Comparison of ENCODE assay signal across 8 mouse cellular contexts in the genomic region with DNA sequence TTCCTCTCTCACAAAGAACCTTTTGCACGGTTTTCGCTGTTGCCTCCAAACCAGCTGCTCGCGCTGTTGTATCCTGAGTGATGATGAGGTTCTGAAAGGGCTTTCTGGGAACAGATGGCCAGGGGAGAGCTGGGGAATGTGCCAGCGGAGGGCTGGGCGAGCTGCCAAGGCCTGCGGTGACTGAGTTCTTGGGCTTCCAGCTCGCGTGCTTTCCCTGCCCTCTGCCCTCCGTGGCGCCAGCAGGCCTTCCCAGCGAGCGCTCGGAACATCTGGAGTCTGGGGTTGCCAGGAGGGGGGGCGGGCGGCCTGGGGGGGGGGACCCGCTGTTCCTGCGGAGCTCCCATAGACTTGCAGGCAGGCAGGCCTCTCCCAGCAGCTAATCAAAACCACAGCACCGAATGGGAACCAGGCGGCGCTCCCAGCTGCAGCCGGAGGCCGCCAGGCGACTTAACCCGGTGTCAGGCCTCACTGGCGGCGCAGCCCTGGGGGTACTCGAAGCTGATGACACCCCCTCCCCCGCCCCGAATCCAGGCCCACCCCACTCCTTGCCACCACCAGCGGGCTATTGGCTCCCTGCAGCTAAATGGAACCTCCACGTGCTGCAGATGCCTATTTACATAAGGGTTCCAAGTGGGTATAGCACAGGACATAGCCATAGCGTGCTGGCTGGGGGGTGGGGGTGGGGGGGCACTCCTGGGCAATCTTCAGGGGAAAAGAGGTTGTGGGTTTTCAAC. TPM values are rescaled to one million over a fixed set of nuclear protein-coding genes. Genes with fewer than 3 reads are reported as not detected.
DNase-seq lines count a peak whose midpoint lies in the region; ATAC-seq and TF ChIP-seq lines count a peak whose summit lies in the region.

No protein-coding gene starts in this region.

- TF ChIP-seq CTCF in spleen, adult 2 months (IDR thresholded peaks at IDR 0.05; ENCODE audit: extremely low read depth, insufficient read depth, insufficient read length, insufficient replicate concordance), result no peak

- H3K4me1 ChIP-seq in embryonic facial prominence, embryonic 14.5 days (ENCODE audit: control insufficient read depth, insufficient read depth, low read length), result peaks cover 61% of the 10 kb centered on the region
- H3K4me1 ChIP-seq in limb, embryonic 11.5 days (ENCODE audit: control insufficient read depth, insufficient read depth, low read length), result peaks cover 82% of the 10 kb centered on the region
- H3K4me1 ChIP-seq in midbrain, embryonic 14.5 days (ENCODE audit: control insufficient read depth, insufficient read depth, low read length), result peaks cover 52% of the 10 kb centered on the region
- peaks cover 3% of the 10 kb centered on the region; the same call in 1 of the 2 replicates for H3K4me1 ChIP-seq in spleen, adult 2 months (ENCODE audit: control insufficient read depth, insufficient read depth, insufficient read length)

- H3K27ac ChIP-seq in embryonic facial prominence, embryonic 14.5 days (replicated peaks; ENCODE audit: low read depth, low read length), result peak overlapping the region; percentile 87
- H3K27ac ChIP-seq in limb, embryonic 11.5 days (replicated peaks; ENCODE audit: low read depth, low read length), result peak overlapping the region; percentile 85
- peak overlapping the region; percentile 58 for H3K27ac ChIP-seq in midbrain, embryonic 14.5 days (replicated peaks; ENCODE audit: low read depth, low read length)
- no peak overlapping the region for H3K27ac ChIP-seq in spleen, adult 2 months (ENCODE audit: insufficient read depth, low read length)

- TF ChIP-seq POLR2A in spleen, adult 2 months (IDR thresholded peaks at IDR 0.05; ENCODE audit: low read depth, low read length), result no peak

- H3K9ac ChIP-seq in embryonic facial prominence, embryonic 14.5 days (ENCODE audit: low read depth, low read length), result no peak overlapping the region
- H3K9ac ChIP-seq in limb, embryonic 11.5 days (ENCODE audit: low read length), result no peak overlapping the region
- H3K9ac ChIP-seq in midbrain, embryonic 14.5 days (replicated peaks; ENCODE audit: low read length), result peak overlapping the region; percentile 34

- H3K4me2 ChIP-seq in embryonic facial prominence, embryonic 14.5 days (ENCODE audit: low read depth, low read length), result peak overlapping the region; percentile 41
- H3K4me2 ChIP-seq in limb, embryonic 11.5 days (ENCODE audit: low read depth, severe bottlenecking), result peak overlapping the region; percentile 27; the same call in 1 of the 2 replicates
- peak overlapping the region; percentile 50 for H3K4me2 ChIP-seq in midbrain, embryonic 14.5 days (ENCODE audit: low read length)

- no peaks in the 10 kb centered on the region for H3K36me3 ChIP-seq in embryonic facial prominence, embryonic 14.5 days (ENCODE audit: control insufficient read depth, insufficient read depth, low read length)
- H3K36me3 ChIP-seq in limb, embryonic 11.5 days (ENCODE audit: control insufficient read depth, insufficient read depth, low read length), result no peaks in the 10 kb centered on the region
- H3K36me3 ChIP-seq in midbrain, embryonic 14.5 days (ENCODE audit: control insufficient read depth, insufficient read depth, low read length), result no peaks in the 10 kb centered on the region
- H3K36me3 ChIP-seq in spleen, adult 2 months (ENCODE audit: control insufficient read depth, insufficient read depth, low read length), result no peaks in the 10 kb centered on the region

- peak; percentile 94 for ATAC-seq in embryonic facial prominence, embryonic 14.5 days (ENCODE audit: low read depth)
- ATAC-seq in limb, embryonic 11.5 days (ENCODE audit: insufficient number of reproducible peaks, low FRiP score, low TSS enrichment, low read depth), result peak; percentile 91
- peak; percentile 89 for ATAC-seq in midbrain, embryonic 14.5 days (ENCODE audit: low FRiP score, low TSS enrichment)
- no peak for ATAC-seq in monocyte, adult 5-6 weeks (replicated peaks; ENCODE audit: insufficient number of reproducible peaks, low FRiP score, low TSS enrichment, poor library complexity, severe bottlenecking)

- WGBS in embryonic facial prominence, embryonic 14.5 days, result 1% methylated on average over 29 of the region's 33 CpGs
- under 1% methylated on average over 31 of the region's 33 CpGs for WGBS in limb, embryonic 11.5 days
- WGBS in midbrain, embryonic 14.5 days, result 1% methylated on average over 32 of the region's 33 CpGs
- 2% methylated on average over 30 of the region's 33 CpGs for WGBS in spleen, adult 2 months

- H3K9me3 ChIP-seq in embryonic facial prominence, embryonic 14.5 days (ENCODE audit: control insufficient read depth, low read length), result no peaks in the 10 kb centered on the region
- no peaks in the 10 kb centered on the region for H3K9me3 ChIP-seq in limb, embryonic 11.5 days (ENCODE audit: control insufficient read depth, low read length)
- no peaks in the 10 kb centered on the region for H3K9me3 ChIP-seq in midbrain, embryonic 14.5 days (ENCODE audit: control insufficient read depth, low read length)

- peak; percentile 99 for DNase-seq in adrenal gland, postnatal 25 days
- DNase-seq in embryonic facial prominence, embryonic 14.5 days (ENCODE audit: low spot score), result peak; percentile 98
- peak; percentile 98 to 99 for DNase-seq in heart, adult 9 months (ENCODE audit: low spot score in 2 of 2)
- DNase-seq in kidney, adult 9 months, result peak; percentile 99
- DNase-seq in limb, embryonic 11.5 days (ENCODE audit: low spot score), result peak; percentile 98
- peak; percentile 94 for DNase-seq in midbrain, embryonic 14.5 days
- peak in 1 of 2 experiments; percentile 36 for DNase-seq in spleen, adult 2 months (ENCODE audit: low read depth in 1 of 2, low spot score in 2 of 2)

- H3K4me3 ChIP-seq in embryonic facial prominence, embryonic 14.5 days (ENCODE audit: low read depth, low read length), result no peak overlapping the region; the same call in 1 of the 2 replicates
- H3K4me3 ChIP-seq in limb, embryonic 11.5 days (ENCODE audit: low read depth, low read length), result no peak overlapping the region
- H3K4me3 ChIP-seq in midbrain, embryonic 14.5 days (replicated peaks; ENCODE audit: low read depth, low read length), result peak overlapping the region; percentile 14
- H3K4me3 ChIP-seq in spleen, adult 2 months (ENCODE audit: extremely low read depth, insufficient read depth, insufficient read length), result peak overlapping the region; percentile 34; the same call in 1 of the 2 replicates

- H3K27me3 ChIP-seq in embryonic facial prominence, embryonic 14.5 days (replicated peaks; ENCODE audit: control insufficient read depth, insufficient read depth, low read length), result no peaks in the 10 kb centered on the region
- H3K27me3 ChIP-seq in limb, embryonic 11.5 days (ENCODE audit: control insufficient read depth, insufficient read depth, low read length), result no peaks in the 10 kb centered on the region
- H3K27me3 ChIP-seq in midbrain, embryonic 14.5 days (ENCODE audit: control insufficient read depth, insufficient read depth, low read length), result peaks cover 7% of the 10 kb centered on the region; the same call in 1 of the 2 replicates
- peaks cover 9% of the 10 kb centered on the region for H3K27me3 ChIP-seq in spleen, adult 2 months (ENCODE audit: control insufficient read depth, insufficient read depth, low read length)

RNA-seq across cellular contexts. Expression of gene Atoh8, which starts 18.5 kb away (rescaled TPM):
- total RNA-seq in adrenal gland, postnatal 25 days (2021), result 2.2 and 3.3 TPM in 2 replicates
- polyA plus RNA-seq in embryonic facial prominence, embryonic 14.5 days (2014; fragmentation: Nextera tagmentation; extraction: Ambion mirVana), result 12.1 and 12.9 TPM in 2 replicates
- 22.3 and 22.9 TPM in 2 replicates for polyA plus RNA-seq in limb, embryonic 11.5 days (2014; fragmentation: Nextera tagmentation; extraction: Ambion mirVana)
- polyA plus RNA-seq in midbrain, embryonic 14.5 days (2014; fragmentation: Nextera tagmentation; extraction: Ambion mirVana), result 1.8 and 2.4 TPM in 2 replicates
- 9.3 and 10.7 TPM in 2 replicates for polyA plus RNA-seq in spleen, adult 2 months (2012; rRNA removed)
- 0.49 TPM in 1 of 3 replicates, not detected in the others for total RNA-seq in monocyte, adult 5-6 weeks (2017)

Comparison
In these comparisons a context has a peak if more than half of its experiments do, and no peak if none do; other contexts are left out.
1. H3K4me3 ChIP-seq: peak in midbrain, embryonic 14.5 days (single experiment) and spleen, adult 2 months (single experiment); none in embryonic facial prominence, embryonic 14.5 days (single experiment) and limb, embryonic 11.5 days (single experiment).
2. Peak in every context shown above with its lines, with median percentiles within 50 percentile points of each other: H3K4me2 ChIP-seq.